Mouse (Mus musculus): ENCODE measurements around the gene Sspn. TPM values are rescaled to one million over a fixed set of nuclear protein-coding genes. Genes with fewer than 3 reads are reported as not detected.
A peak's percentile ranks its signal among the peaks of the same experiment; 100 is the strongest.

Gene Sspn
- total RNA-seq (2012; rRNA removed) (not detected in 2 replicates), polyA plus RNA-seq (2012; ENCODE audit: insufficient read depth in 1 of 2, insufficient read length in 2 of 2, low read depth in 1 of 2, low replicate concordance in 2 of 2, missing spikeins in 1 of 2) (not detected)

- Histone ChIP-seq H3K36me3 (ENCODE audit: control insufficient read depth in 1 of 2, insufficient read depth in 2 of 2, low read length in 2 of 2) (no peaks in the 10 kb centered on the region), H3K27ac (ENCODE audit: control insufficient read depth, low read depth, low read length) (no peak within 1 kb of the TSS), H3K27me3 (ENCODE audit: control insufficient read depth in 1 of 2, insufficient read depth in 2 of 2, low read length in 2 of 2) (no peaks in the 10 kb centered on the region), H3K9ac (ENCODE audit: control insufficient read depth, low read depth, low read length, poor library complexity, severe bottlenecking) (no peak within 1 kb of the TSS), H3K4me3 (ENCODE audit: control insufficient read depth in 1 of 2, insufficient read depth in 1 of 2, low read depth in 2 of 2, low read length in 2 of 2) (no peak within 1 kb of the TSS), H3K79me2 (ENCODE audit: control insufficient read depth, insufficient read depth, low read length, poor library complexity) (no peaks in the 10 kb centered on the region), H3K4me1 (ENCODE audit: control insufficient read depth in 1 of 2, insufficient read depth in 2 of 2, low read length in 2 of 2) (no peaks in the 10 kb centered on the region), H3K9me3 (replicated peaks; ENCODE audit: insufficient read depth, low read length) (no peaks in the 10 kb centered on the region)
- TF ChIP-seq MEF2A (IDR thresholded peaks at IDR 0.05; ENCODE audit: extremely low read depth, insufficient replicate concordance, low read depth, low read length, poor library complexity, severe bottlenecking) (no peak), E2F4 (IDR thresholded peaks at IDR 0.05; ENCODE audit: borderline replicate concordance, low read depth, low read length) (no peak), NRF1 (IDR thresholded peaks at IDR 0.05; ENCODE audit: insufficient read depth, low read depth, low read length, poor library complexity, severe bottlenecking) (no peak), CTCF (IDR thresholded peaks at IDR 0.05 in 2 of 3, conservative IDR thresholded peaks at IDR 0.05 in 1 of 3; ENCODE audit: control insufficient read depth in 1 of 3, insufficient read depth in 1 of 3, low read depth in 2 of 3, low read length in 3 of 3, poor library complexity in 1 of 3, severe bottlenecking in 1 of 3) (no peak), KAT2A (conservative IDR thresholded peaks at IDR 0.05; ENCODE audit: low read depth, low read length) (no peak), SIN3A (IDR thresholded peaks at IDR 0.05; ENCODE audit: low read length) (no peak), MYB (IDR thresholded peaks at IDR 0.05; ENCODE audit: low read depth, low read length) (no peak), UBTF (IDR thresholded peaks at IDR 0.05; ENCODE audit: borderline replicate concordance, insufficient read depth, low read depth, low read length) (no peak), MAZ (IDR thresholded peaks at IDR 0.05; ENCODE audit: low read depth, low read length) (no peak), ZMIZ1 (IDR thresholded peaks at IDR 0.05; ENCODE audit: low read depth, low read length) (no peak), HCFC1 (IDR thresholded peaks at IDR 0.05; ENCODE audit: low read depth, low read length) (no peak), TAL1 (IDR thresholded peaks at IDR 0.05; ENCODE audit: low read length) (no peak), CHD2 (IDR thresholded peaks at IDR 0.05; ENCODE audit: low read length) (no peak), JUND (IDR thresholded peaks at IDR 0.05; ENCODE audit: low read depth, low read length) (no peak)
- DNase-seq (ENCODE audit: low read depth, low spot score), result no peak
Measured at GRCm38 (mm10) chr6:145931341-145931740, at the start of gene Sspn. Sspn (plus strand) TSS chr6:145931641.

GRCm38 (mm10) chr6:145883010-145883409 lies 48.4 kb upstream of the Sspn start:
- peak; percentile 63 for DNase-seq (ENCODE audit: low read depth, low spot score)
- H3K4me1 ChIP-seq (ENCODE audit: control insufficient read depth in 1 of 2, insufficient read depth in 2 of 2, low read length in 2 of 2), result peaks cover 0 to 4% of the 10 kb centered on the region in 2 experiments; a peak in 1 of 4 replicates
- no peak overlapping the region for H3K4me3 ChIP-seq (ENCODE audit: control insufficient read depth in 1 of 2, insufficient read depth in 1 of 2, low read depth in 2 of 2, low read length in 2 of 2)
- H3K9me3 ChIP-seq (replicated peaks; ENCODE audit: insufficient read depth, low read length), result no peaks in the 10 kb centered on the region
- no peaks in the 10 kb centered on the region for H3K79me2 ChIP-seq (ENCODE audit: control insufficient read depth, insufficient read depth, low read length, poor library complexity)
- H3K27me3 ChIP-seq (ENCODE audit: control insufficient read depth in 1 of 2, insufficient read depth in 2 of 2, low read length in 2 of 2), result no peaks in the 10 kb centered on the region
- H3K27ac ChIP-seq (ENCODE audit: control insufficient read depth, low read depth, low read length), result peak overlapping the region; percentile 40; the same call in 1 of the 2 replicates
- no peak overlapping the region for H3K9ac ChIP-seq (ENCODE audit: control insufficient read depth, low read depth, low read length, poor library complexity, severe bottlenecking)
- H3K36me3 ChIP-seq (ENCODE audit: control insufficient read depth in 1 of 2, insufficient read depth in 2 of 2, low read length in 2 of 2), result no peaks in the 10 kb centered on the region; a peak in 1 of 4 replicates
- TF ChIP-seq KAT2A (conservative IDR thresholded peaks at IDR 0.05; ENCODE audit: low read depth, low read length) (no peak), EP300 (IDR thresholded peaks at IDR 0.05; ENCODE audit: low read depth in 1 of 2, low read length in 2 of 2) (peak; percentile 78 to 79), NELFE (IDR thresholded peaks at IDR 0.05; ENCODE audit: low read depth, low read length) (no peak), ZNF384 (IDR thresholded peaks at IDR 0.05; ENCODE audit: low read depth, low read length) (peak; percentile 73), TCF12 (IDR thresholded peaks at IDR 0.05; ENCODE audit: low read depth, low read length) (peak; percentile 38; the same call in 1 of the 2 replicates), GATA1 (IDR thresholded peaks at IDR 0.05; ENCODE audit: low read depth, low read length) (peak; percentile 35; the same call in 1 of the 2 replicates), MYB (IDR thresholded peaks at IDR 0.05; ENCODE audit: low read depth, low read length) (peak; percentile 43; the same call in 1 of the 2 replicates), MAZ (IDR thresholded peaks at IDR 0.05; ENCODE audit: low read depth, low read length) (no peak), TAL1 (IDR thresholded peaks at IDR 0.05; ENCODE audit: low read length) (peak; percentile 47), TBP (IDR thresholded peaks at IDR 0.05; ENCODE audit: low read depth, low read length) (no peak)

All from MEL (cell line).